Mouse (Mus musculus) spleen, adult 2 months (tissue): ENCODE data around the gene Zfand2b.

Experiments used
- CTCF ChIP-seq: fragments of 200-500 bp; IDR thresholded peaks from 2 replicates; pipeline ENCODE4 v1.5.1; 2011; ENCODE audit warnings: mild to moderate bottlenecking, inconsistent platforms; ENCODE audit not compliant: insufficient read depth, insufficient read length, insufficient replicate concordance; ENCODE audit errors: extremely low read depth
- POLR2A ChIP-seq: fragments of 200-500 bp; IDR thresholded peaks from 2 replicates; pipeline ENCODE4 v1.6.1; 2011; ENCODE audit warnings: low read depth, low read length, inconsistent platforms

- no peak for TF ChIP-seq POLR2A
- TF ChIP-seq CTCF = no peak
Measured at GRCm38 (mm10) chr1:75212542-75212941, 44.1 kb downstream of the Zfand2b start.
